Mouse (Mus musculus) embryonic facial prominence, embryonic 15.5 days (tissue): Measurements from ENCODE around the gene Polr2a. TPM values are rescaled to one million over a fixed set of nuclear protein-coding genes. Genes with fewer than 3 reads are reported as not detected.

ENCODE experiments used
- ATAC-seq: fragments of 200-750 bp; cut with Nextera tagmentation; 2 replicates; pipeline ENCODE4 v1.8.0; 2017; ENCODE audit warnings: low read depth, moderate TSS enrichment; ENCODE audit not compliant: insufficient number of reproducible peaks, low FRiP score, low TSS enrichment
- H3K27ac ChIP-seq: fragments of 300-500 bp; sonication (generic); replicated peaks from 2 replicates; pipeline ENCODE4 v1.5.1; 2015; ENCODE audit warnings: mild to moderate bottlenecking, inconsistent platforms
- H3K27me3 ChIP-seq: fragments of 300-500 bp; sonication (generic); 2 replicates; pipeline ENCODE4 v1.6.1; 2015; ENCODE audit warnings: inconsistent platforms
- H3K36me3 ChIP-seq: fragments of 300-500 bp; sonication (generic); 2 replicates; pipeline ENCODE4 v1.6.1; 2015; ENCODE audit warnings: mild to moderate bottlenecking, inconsistent platforms
- H3K4me1 ChIP-seq: fragments of 300-500 bp; sonication (generic); 2 replicates; pipeline ENCODE4 v1.6.1; 2015; ENCODE audit warnings: inconsistent platforms
- H3K4me2 ChIP-seq: fragments of 300-500 bp; sonication (generic); replicated peaks from 2 replicates; pipeline ENCODE4 v1.6.1; 2015; ENCODE audit warnings: mild to moderate bottlenecking, inconsistent platforms
- H3K4me3 ChIP-seq: fragments of 300-500 bp; sonication (generic); replicated peaks from 2 replicates; pipeline ENCODE4 v1.5.1; 2015; ENCODE audit warnings: mild to moderate bottlenecking, inconsistent platforms
- H3K9ac ChIP-seq: fragments of 300-500 bp; sonication (generic); 2 replicates; pipeline ENCODE4 v1.6.1; 2015; ENCODE audit warnings: inconsistent platforms
- H3K9me3 ChIP-seq: fragments of 300-500 bp; sonication (generic); replicated peaks from 2 replicates; pipeline ENCODE4 v1.6.1; 2016; ENCODE audit warnings: inconsistent platforms
- WGBS: fragments of 180-500 bp; shearing (Covaris S2); methylation state at CpG from one replicate; pipeline ENCODE4 v1.1.7; 2015; 5-methylcytosine and 5-hydroxymethylcytosine counted together
- polyA plus RNA-seq: library from polyadenylated mRNA; unstranded; fragments of >200 nt; fragmentation: Nextera tagmentation; extraction: Ambion mirVana; gene quantifications from 2 replicates; pipeline ENCODE4 v1.2.1, GENCODE M21; 2015

Gene Polr2a
- 24.3 and 28.2 TPM in 2 replicates for polyA plus RNA-seq

DNA sequence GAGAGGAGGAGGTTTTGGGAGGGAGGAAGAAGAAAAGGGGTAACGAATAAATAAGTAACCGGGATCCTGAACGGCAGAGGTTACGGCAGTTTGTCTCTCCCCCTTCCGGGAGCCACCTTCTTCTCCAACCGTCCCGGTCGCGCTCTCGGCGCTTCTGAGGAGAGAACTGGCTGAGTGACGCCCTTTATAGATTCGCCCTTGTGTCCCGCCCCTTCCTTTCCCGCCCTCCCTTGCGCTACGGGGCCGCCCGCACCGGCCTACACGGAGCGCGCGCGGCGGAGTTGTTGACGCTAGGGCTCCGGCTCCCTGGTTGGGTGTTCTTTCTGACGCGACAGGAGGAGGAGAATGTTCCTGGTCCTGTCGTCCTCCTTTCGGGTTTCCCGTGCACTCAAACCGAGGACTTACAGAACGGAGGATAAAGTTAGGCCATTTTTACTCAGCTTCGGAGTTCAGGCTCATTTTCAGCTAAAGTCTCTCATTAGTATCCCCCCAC is at the start of gene Polr2a:
Gene Polr2a, minus strand, starts transcription at position 160 of the 493 bp plus-strand sequence.
- under 1% methylated on average over 34 of the region's 36 CpGs for WGBS
- H3K27ac ChIP-seq: peak within 1 kb of the TSS; percentile 100
- peak; percentile 96 for ATAC-seq
- no peaks in the 10 kb centered on the region for H3K9me3 ChIP-seq
- peak within 1 kb of the TSS; percentile 58 for H3K9ac ChIP-seq
- peaks cover 44% of the 10 kb centered on the region for H3K4me1 ChIP-seq
- no peaks in the 10 kb centered on the region for H3K36me3 ChIP-seq
- H3K4me2 ChIP-seq: peak within 1 kb of the TSS; percentile 77
- H3K4me3 ChIP-seq: peak within 1 kb of the TSS; percentile 60
- no peaks in the 10 kb centered on the region for H3K27me3 ChIP-seq

DNA sequence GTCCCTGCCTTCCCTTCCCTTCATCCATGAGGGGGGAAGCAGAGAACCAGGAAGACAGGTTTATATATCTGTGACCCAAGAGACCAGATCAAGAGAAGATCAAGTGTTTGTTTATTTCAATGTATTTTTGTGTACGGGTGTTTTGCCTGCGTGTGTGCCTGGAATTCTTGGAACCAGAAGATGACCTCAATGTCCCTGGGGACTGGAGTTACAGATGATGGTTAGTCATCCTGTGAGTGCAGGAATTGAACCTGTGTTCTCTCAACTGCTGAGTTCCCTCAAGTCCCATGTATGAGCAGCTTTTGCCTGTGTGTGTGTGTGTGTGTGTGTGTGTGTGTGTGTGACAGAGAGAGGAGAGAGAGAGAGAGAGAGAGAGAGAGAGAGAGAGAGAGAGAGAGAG is 49.2 kb upstream of the Polr2a start:
- H3K9ac ChIP-seq: no peak overlapping the region
- H3K9me3 ChIP-seq: no peaks in the 10 kb centered on the region
- peaks cover 17% of the 10 kb centered on the region for H3K27me3 ChIP-seq
- no peak for ATAC-seq
- no peak overlapping the region for H3K4me3 ChIP-seq
- H3K4me1 ChIP-seq: peaks cover 26% of the 10 kb centered on the region
- 68% methylated on average over 2 of the region's 2 CpGs for WGBS
- H3K27ac ChIP-seq: no peak overlapping the region
- no peak overlapping the region for H3K4me2 ChIP-seq
- H3K36me3 ChIP-seq: no peaks in the 10 kb centered on the region

DNA sequence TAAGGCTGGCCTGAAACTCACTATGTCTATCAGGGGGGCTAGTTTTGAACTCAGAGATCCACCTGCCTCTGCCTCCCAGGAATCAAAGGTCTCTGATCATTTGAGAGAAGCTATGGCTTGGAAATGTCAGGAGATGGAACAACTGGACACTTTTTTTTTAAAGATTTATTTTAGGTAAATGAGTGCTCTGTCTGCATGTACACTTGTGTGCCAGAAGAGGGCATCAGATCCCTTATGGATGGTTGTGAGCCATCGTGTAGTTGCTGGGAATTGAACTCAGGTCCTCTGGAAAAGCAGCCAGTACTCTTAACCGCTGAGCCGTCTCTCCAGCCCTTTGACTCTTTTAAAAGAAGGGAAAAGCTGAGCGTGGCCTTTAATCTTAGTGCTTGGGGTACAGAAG is 47.9 kb upstream of the Polr2a start:
- no peak for ATAC-seq
- Histone ChIP-seq H3K9me3 (no peaks in the 10 kb centered on the region), H3K4me1 (peaks cover 39% of the 10 kb centered on the region), H3K27ac (no peak overlapping the region), H3K9ac (no peak overlapping the region), H3K27me3 (peaks cover 22% of the 10 kb centered on the region), H3K4me3 (no peak overlapping the region), H3K4me2 (no peak overlapping the region), H3K36me3 (no peaks in the 10 kb centered on the region)
- 74% methylated on average over 4 of the region's 4 CpGs for WGBS

DNA sequence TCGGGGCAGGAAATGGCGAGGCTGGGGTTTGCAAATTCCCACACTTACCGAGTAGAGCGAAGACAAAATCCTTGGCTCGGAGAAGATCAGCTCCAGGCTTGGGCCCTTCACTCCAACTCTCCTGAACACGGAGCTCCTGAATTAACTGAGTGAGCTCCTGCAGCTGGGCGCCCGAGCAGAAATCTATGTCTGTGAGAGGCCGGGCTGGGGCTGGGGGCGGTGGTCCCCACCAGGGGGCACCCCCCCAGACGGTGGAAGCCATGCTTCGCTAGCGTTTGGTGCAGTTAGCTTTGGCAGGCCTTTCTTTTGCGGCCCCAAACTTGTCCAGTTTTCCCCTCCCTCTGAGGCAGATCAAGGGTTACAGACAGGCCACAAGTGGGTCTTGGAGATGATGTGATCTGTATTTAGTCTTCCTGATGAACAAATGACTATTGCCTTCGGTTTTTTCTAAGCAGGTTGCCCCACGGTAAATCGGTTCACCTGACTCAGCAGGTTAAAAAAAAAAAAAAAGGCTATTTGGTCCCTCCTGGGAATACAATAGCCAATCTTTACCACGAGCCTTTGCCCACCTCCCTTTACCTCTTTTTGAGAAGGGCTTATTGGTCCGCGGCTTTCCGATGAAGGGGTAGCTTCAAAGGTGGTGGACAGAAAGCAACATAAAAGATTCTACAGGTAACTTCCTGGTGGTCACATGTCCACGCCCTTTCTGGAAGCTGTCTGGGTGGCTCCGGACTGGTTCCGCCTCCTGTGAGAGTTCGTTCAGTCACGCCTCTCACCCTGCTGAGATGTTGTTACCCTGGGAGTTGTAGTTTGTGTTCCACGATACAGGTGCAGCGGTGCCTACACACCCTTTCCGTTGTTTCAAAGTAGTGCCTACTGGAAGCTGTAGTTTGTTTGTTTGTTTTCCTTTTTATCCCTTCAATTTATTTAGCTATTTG is 46.8 kb upstream of the Polr2a start, which contains the start of gene Tmem102:
Gene Tmem102, minus strand, starts transcription at position 653 of the 938 bp plus-strand sequence.
- Histone ChIP-seq H3K9me3 (no peaks in the 10 kb centered on the region), H3K4me3 (peak within 1 kb of the TSS; percentile 63), H3K4me2 (peak within 1 kb of the TSS; percentile 97), H3K27ac (no peak within 1 kb of the TSS), H3K9ac (peak within 1 kb of the TSS; percentile 12; the same call in 1 of the 2 replicates), H3K4me1 (peaks cover 50% of the 10 kb centered on the region), H3K36me3 (no peaks in the 10 kb centered on the region), H3K27me3 (peaks cover 22% of the 10 kb centered on the region)
- 9% methylated on average over 29 of the region's 29 CpGs for WGBS
- ATAC-seq: no peak

DNA sequence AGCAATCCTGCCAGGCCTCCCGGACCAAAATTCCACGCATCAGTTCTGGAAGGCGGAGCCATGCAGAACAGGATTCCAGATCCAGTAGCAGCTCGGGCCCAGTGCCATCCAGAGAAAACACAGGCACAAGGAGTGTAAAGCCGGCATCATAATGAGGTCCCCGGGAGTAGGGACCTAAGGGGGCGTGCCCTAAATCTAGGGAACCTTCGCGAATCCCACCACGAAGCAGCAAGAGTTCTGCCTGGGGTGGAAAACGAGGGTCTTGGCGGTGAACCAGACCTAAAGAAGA is 46.2 kb upstream of the Polr2a start:
- Histone ChIP-seq H3K9ac (peak overlapping the region; percentile 12; the same call in 1 of the 2 replicates), H3K4me1 (peaks cover 57% of the 10 kb centered on the region), H3K4me2 (peak overlapping the region; percentile 97), H3K9me3 (no peaks in the 10 kb centered on the region), H3K27ac (no peak overlapping the region), H3K27me3 (peaks cover 22% of the 10 kb centered on the region), H3K36me3 (no peaks in the 10 kb centered on the region), H3K4me3 (peak overlapping the region; percentile 63)
- ATAC-seq: no peak
- WGBS: 4% methylated on average over 12 of the region's 12 CpGs

DNA sequence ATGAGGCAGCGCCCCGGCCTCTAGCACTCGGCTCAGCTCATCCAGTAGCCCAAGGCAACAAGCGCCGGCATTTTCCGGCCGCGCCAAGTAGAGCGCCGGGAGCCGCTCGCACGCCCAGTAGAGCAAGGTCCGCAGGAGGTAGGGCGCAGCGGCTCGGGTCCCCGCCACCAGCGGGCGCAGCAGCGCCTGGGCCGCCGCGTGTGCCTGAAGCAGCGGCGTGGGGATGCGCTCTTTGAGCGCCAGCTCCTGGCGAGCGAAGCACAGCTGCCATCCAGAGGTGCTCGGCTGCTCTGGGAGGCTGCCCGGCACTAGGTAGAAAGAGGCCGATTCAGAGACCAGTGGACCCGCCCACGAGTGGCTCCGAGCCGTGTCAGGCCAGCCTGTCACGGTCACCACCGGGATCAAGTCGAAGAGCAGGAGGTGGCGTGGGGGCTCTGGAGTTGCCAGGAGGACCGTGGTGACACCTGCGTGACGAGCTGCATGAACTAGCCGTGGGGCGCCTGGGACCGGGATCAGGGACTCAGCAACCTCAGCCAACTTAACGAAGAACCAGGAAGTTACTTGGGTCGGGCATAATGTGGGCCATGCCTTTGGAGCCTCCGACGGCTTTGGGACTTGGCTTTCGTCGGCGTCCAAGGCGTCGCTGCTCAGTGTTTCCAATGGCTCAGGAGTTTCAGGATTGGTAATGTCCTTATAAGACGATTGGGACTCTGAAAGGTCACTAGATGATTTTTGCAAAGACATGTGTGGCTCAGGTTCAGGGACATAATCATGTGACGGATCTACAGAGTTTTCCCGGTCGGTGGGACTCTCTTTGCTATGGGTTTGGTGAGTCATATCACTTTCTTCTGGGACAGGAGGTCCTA is 45.6 kb upstream of the Polr2a start:
- Histone ChIP-seq H3K27me3 (peaks cover 22% of the 10 kb centered on the region), H3K9ac (peak overlapping the region; percentile 55), H3K36me3 (no peaks in the 10 kb centered on the region), H3K27ac (peak overlapping the region; percentile 77), H3K4me3 (peak overlapping the region; percentile 63), H3K4me2 (peak overlapping the region; percentile 97), H3K4me1 (peaks cover 62% of the 10 kb centered on the region), H3K9me3 (no peaks in the 10 kb centered on the region)
- peak; percentile 39 for ATAC-seq
- WGBS: 2% methylated on average over 60 of the region's 60 CpGs

DNA sequence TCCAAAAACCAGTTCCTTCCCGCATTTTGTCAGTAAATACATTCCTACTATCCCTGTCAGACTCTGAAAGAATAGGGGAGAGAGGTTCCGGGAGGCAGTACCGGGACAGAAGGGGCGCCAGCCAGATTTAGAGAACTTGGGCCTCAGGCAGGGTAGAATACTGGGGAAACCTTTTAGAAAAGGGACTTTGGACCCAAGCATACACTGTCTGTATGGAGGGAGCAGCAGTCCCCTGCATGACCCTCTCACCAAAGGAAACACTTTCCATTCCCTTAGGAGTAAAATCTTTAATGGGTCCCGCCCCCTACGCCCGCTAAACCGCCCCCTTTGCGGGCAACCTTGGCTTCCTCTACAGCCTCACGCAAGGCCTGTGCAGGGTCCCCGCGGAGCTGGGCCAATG is 44.9 kb upstream of the Polr2a start:
- 5% methylated on average over 12 of the region's 12 CpGs for whole genome bisulfite sequencing
- H3K4me3 ChIP-seq: peak overlapping the region; percentile 63
- peaks cover 62% of the 10 kb centered on the region for H3K4me1 ChIP-seq
- peak overlapping the region; percentile 55 for H3K9ac ChIP-seq
- no peak for ATAC-seq
- peaks cover 22% of the 10 kb centered on the region for H3K27me3 ChIP-seq
- H3K36me3 ChIP-seq: no peaks in the 10 kb centered on the region
- peak overlapping the region; percentile 97 for H3K4me2 ChIP-seq
- H3K9me3 ChIP-seq: no peaks in the 10 kb centered on the region
- peak overlapping the region; percentile 77 for H3K27ac ChIP-seq

DNA sequence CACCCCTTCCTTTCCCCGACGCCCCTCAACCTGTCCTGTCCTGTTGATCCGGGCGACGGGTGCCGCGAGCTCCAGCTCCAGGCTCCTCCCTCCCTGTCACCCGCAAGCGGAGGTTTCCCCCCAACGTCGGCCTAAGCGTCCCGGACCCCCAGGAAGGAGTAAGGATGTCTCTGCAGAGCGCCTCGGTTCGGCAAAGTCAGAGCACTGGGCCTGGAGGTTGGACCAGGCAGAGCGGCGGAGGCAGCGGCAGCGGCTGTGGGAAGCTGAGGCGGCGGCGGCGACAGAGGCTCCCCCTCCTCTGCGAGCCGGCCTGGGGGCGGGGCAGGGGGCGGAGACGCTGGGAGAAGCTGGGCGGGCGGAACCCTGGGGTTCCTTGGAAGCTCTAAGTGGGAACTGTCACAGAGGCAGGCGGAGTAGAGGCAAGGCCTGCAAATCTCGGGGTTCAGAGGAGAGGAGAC is 44.2 kb upstream of the Polr2a start:
- Histone ChIP-seq H3K27ac (peak overlapping the region; percentile 77), H3K27me3 (peaks cover 26% of the 10 kb centered on the region), H3K9ac (peak overlapping the region; percentile 54), H3K4me2 (peak overlapping the region; percentile 97), H3K9me3 (no peaks in the 10 kb centered on the region), H3K4me3 (peak overlapping the region; percentile 63), H3K4me1 (peaks cover 62% of the 10 kb centered on the region), H3K36me3 (no peaks in the 10 kb centered on the region)
- under 1% methylated on average over 31 of the region's 33 CpGs for WGBS
- ATAC-seq: peak; percentile 64

DNA sequence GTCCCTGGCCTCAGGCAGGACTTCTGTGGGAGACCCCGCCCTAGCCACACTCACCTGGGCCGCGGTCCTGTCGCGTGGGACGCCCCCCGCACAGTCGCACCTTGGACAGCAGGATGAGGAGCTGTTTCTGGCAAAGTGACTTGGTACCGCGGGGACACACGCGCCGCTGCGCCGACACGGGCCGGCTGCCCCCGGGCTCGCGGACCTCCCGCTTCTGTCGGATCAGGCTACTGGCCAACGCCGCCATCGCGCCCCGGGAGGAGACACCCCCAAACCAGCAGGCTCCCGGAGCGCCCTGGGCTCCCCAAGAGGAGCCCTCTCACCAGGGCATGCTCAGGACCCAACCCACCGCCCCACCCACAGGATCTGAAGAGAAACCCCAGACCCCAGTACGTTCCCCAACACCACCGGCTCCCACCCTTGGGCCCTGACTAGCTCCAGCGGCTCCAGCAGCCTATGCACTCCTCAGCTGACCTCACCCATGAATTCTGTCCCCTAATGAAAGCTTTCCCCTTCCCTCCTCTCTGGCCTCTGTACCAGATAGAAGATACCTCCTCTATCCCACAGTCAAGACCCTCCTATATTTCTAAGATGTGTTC is 43.0 kb upstream of the Polr2a start, which contains the start of gene Fgf11:
Gene Fgf11, minus strand, starts transcription at position 479 of the 599 bp plus-strand sequence.
- peak within 1 kb of the TSS; percentile 63 for H3K4me3 ChIP-seq
- no peak for ATAC-seq
- peaks cover 28% of the 10 kb centered on the region for H3K27me3 ChIP-seq
- no peaks in the 10 kb centered on the region for H3K36me3 ChIP-seq
- H3K9me3 ChIP-seq: no peaks in the 10 kb centered on the region
- peak within 1 kb of the TSS; percentile 54 for H3K9ac ChIP-seq
- H3K27ac ChIP-seq: peak within 1 kb of the TSS; percentile 77
- peaks cover 62% of the 10 kb centered on the region for H3K4me1 ChIP-seq
- peak within 1 kb of the TSS; percentile 97 for H3K4me2 ChIP-seq
- under 1% methylated on average over 33 of the region's 33 CpGs for WGBS

DNA sequence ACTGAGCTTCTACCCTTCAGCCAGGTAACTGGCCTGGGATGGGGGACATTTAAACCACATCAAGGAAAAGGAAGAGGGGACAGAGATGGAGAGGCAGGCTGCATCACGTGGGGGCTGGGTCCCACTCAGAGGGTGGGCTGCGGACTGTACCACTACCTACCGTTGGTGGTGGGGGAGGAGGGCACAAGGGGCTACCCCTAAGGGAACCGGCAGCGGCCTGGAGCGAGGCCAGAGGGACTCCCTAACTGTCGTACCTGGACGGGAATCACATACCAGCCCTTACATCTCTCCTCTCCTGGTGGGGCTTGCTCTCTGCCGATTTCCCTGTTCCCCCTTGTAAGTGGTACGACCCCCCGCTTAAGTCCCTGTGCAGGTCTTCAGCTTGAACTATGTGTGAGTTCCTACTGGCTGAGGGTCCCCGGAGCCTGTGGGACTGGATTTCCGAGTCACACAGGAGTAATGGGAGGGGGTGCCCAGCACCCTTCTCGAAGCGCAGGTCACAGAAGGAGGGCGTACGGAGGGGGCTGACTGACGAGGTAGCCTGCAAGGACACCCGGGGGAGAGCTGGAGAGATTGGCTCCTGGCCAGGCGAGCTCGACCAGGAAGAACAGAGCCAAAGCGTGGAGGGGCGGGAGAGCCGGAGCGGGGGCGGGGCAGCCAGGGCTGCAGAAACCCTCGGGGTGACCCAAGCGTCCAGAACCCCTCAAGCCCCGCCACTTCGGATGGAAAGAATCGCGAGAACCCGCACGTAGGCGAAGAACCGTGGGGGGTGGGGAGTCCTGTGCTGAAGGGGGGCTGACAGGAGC is 42.2 kb upstream of the Polr2a start:
- Histone ChIP-seq H3K9ac (peak overlapping the region; percentile 35), H3K36me3 (no peaks in the 10 kb centered on the region), H3K4me1 (peaks cover 67% of the 10 kb centered on the region), H3K27me3 (peaks cover 26% of the 10 kb centered on the region), H3K9me3 (no peaks in the 10 kb centered on the region), H3K4me3 (peak overlapping the region; percentile 63), H3K27ac (peak overlapping the region; percentile 77), H3K4me2 (peak overlapping the region; percentile 97)
- ATAC-seq: peak; percentile 20; the same call in 1 of the 2 replicates
- under 1% methylated on average over 33 of the region's 36 CpGs for WGBS
